Mouse (Mus musculus) sigmoid colon, adult 10 weeks (tissue): ENCODE results near the gene Actl7b. TPM values are rescaled to one million over a fixed set of nuclear protein-coding genes. Genes with fewer than 3 reads are reported as not detected.

ENCODE experiments used
- polyA plus RNA-seq: library from polyadenylated mRNA; stranded (reverse); fragments of 350-450 nt; fragmentation: Illumina TruSeq; extraction: RNeasy Lipid Tissue Mini Kit (QIAGEN cat#74804); gene quantifications from one replicate; pipeline ENCODE4 v1.2.3, GENCODE M21; 2014; ENCODE audit warnings: low read depth, low replicate concordance

The Actl7b gene
- polyA plus RNA-seq, result not detected

DNA sequence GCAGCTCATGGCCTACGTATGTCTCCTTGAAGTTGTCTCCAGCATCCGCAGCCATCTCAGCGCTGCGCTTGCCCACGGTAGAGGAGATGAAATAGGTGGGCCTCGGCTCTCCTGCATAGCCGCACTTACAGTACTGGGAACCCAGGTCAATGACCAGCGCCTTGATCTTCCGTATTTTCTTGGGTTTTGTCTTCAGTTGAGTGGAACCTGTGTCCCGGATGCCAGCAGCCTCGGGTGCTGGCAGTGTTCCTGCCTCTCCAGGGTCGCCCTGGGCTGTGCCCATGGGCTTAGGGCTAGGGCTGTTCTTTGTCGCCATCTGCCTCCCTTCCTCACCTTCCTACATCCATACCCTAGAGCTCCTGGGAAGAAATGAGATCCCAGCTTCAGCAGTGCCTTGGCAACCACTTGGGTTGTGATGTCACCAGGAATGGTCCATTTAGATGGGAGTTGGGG lies at the start of gene Actl7b:
Gene Actl7b, minus strand, starts transcription at position 403 of the 453 bp plus-strand sequence.

GRCm38 (mm10) chr4:56743363-56744195 lies 2.3 kb upstream of the Actl7b start, which contains the start of gene Actl7a:
TSS of gene Actl7a (plus strand) at chr4:56743413.

GRCm38 (mm10) chr4:56740020-56740485 lies 1.2 kb downstream of the Actl7b start, which contains the start of gene Gm26657:
TSS of gene Gm26657 (plus strand) at chr4:56740070.

Other genes starting within 250 kb of the Actl7b start
- gene Gm26657, start 1.4 kb downstream of the Actl7b start, polyA plus RNA-seq, result not detected
- not detected for gene Actl7a, start 2.0 kb upstream of the Actl7b start, polyA plus RNA-seq
- 28.1 TPM for gene Elp1, start 60.9 kb upstream of the Actl7b start, polyA plus RNA-seq
- 16.8 TPM for gene Fam206a, start 60.9 kb upstream of the Actl7b start, polyA plus RNA-seq
- 28.0 TPM for gene Ctnnal1, start 123.7 kb upstream of the Actl7b start, polyA plus RNA-seq
- 37.6 TPM for gene Tmem245, start 206.0 kb upstream of the Actl7b start, polyA plus RNA-seq
- 1.3 TPM for gene Frrs1l, start 248.9 kb upstream of the Actl7b start, polyA plus RNA-seq